In genomic region chr4:86006596-86006995, GRCm38 (mm10) we compare ENCODE assay signal across 18 mouse cellular contexts.
"Had no signal": no experiment of that assay in that cellular context is flagged by ENCODE, and none has a peak within 500 bp of the region (broad histone marks: within the 10 kb centered on the region; RNA-seq: fewer than 3 reads in every experiment).

No protein-coding gene starts in this region.

- DNase-seq: kidney, adult 11 months; kidney, adult 8-10 months; kidney, postnatal 10 days; kidney, postnatal 36 days; layer of hippocampus, postnatal 36 days; liver; lung, adult 18-20 months; thymus, adult 2 months; thymus, postnatal 14 days; thymus, postnatal 4 days had no signal

- H3K27me3 ChIP-seq: intestine, embryonic 15.5 days; kidney, embryonic 15.5 days; limb, embryonic 12.5 days; liver, embryonic 12.5 days; liver, embryonic 15.5 days had no signal

- H3K27ac ChIP-seq: intestine, embryonic 15.5 days; kidney, embryonic 15.5 days; left cerebral cortex, adult 2 months; limb, embryonic 12.5 days; liver, embryonic 12.5 days; liver, embryonic 15.5 days; macrophage had no signal

- H3K36me3 ChIP-seq: intestine, embryonic 15.5 days; kidney, embryonic 15.5 days; limb, embryonic 12.5 days; liver, embryonic 12.5 days; liver, embryonic 15.5 days had no signal

- H3K4me1 ChIP-seq: intestine, embryonic 15.5 days; liver, embryonic 12.5 days; liver, embryonic 15.5 days had no signal

- H3K9me3 ChIP-seq: intestine, embryonic 15.5 days; kidney, embryonic 15.5 days; limb, embryonic 12.5 days; liver, embryonic 12.5 days; liver, embryonic 15.5 days had no signal

- H3K4me3 ChIP-seq: intestine, embryonic 15.5 days; kidney, embryonic 15.5 days; left cerebral cortex, adult 2 months; limb, embryonic 12.5 days; liver, embryonic 12.5 days; liver, embryonic 15.5 days had no signal

- H3K4me2 ChIP-seq: intestine, embryonic 15.5 days; kidney, embryonic 15.5 days; limb, embryonic 12.5 days; liver, embryonic 12.5 days; liver, embryonic 15.5 days had no signal

- ATAC-seq: intestine, embryonic 15.5 days; liver, embryonic 12.5 days; lung, postnatal 0 days had no signal

- H3K9ac ChIP-seq: intestine, embryonic 15.5 days; kidney, embryonic 15.5 days; limb, embryonic 12.5 days; liver, embryonic 12.5 days; liver, embryonic 15.5 days had no signal
